Mouse (Mus musculus) myocyte (in vitro differentiated cells): ENCODE results near the gene Atrnl1. TPM values are rescaled to one million over a fixed set of nuclear protein-coding genes. Genes with fewer than 3 reads are reported as not detected.

Experiments
- H3K27me3 ChIP-seq: one replicate; pipeline ENCODE4 v1.6.1; 2011; ENCODE audit not compliant: control insufficient read depth, insufficient read depth, insufficient read length
- H3K36me3 ChIP-seq: one replicate; pipeline ENCODE4 v1.6.1; 2011; ENCODE audit not compliant: control insufficient read depth, insufficient read depth
- H3K4me2 ChIP-seq: one replicate; pipeline ENCODE4 v1.6.1; 2011; ENCODE audit warnings: low read depth, control low read depth
- H3K4me3 ChIP-seq: one replicate; pipeline ENCODE4 v1.5.1; 2011; ENCODE audit warnings: mild to moderate bottlenecking, control low read depth, moderate library complexity
- H3K79me2 ChIP-seq: one replicate; pipeline ENCODE4 v1.6.1; 2011; ENCODE audit not compliant: control insufficient read depth, insufficient read depth
- H3ac ChIP-seq: one replicate; pipeline ENCODE4 v1.6.1; 2011; ENCODE audit not compliant: control insufficient read depth, insufficient read length
- CEBPB ChIP-seq: IDR thresholded peaks from 2 replicates; pipeline ENCODE4 v1.6.1; 2011; ENCODE audit warnings: mild to moderate bottlenecking, moderate library complexity; ENCODE audit not compliant: poor library complexity, insufficient read depth, severe bottlenecking
- E2F4 ChIP-seq: IDR thresholded peaks from one replicate; pipeline ENCODE4 v1.6.1; 2011; ENCODE audit warnings: mild to moderate bottlenecking, control low read depth, moderate library complexity; ENCODE audit not compliant: insufficient read depth
- MAX ChIP-seq: IDR thresholded peaks from one replicate; pipeline ENCODE4 v1.6.1; 2011; ENCODE audit warnings: low read depth, mild to moderate bottlenecking, control low read depth
- MYOD1 ChIP-seq, 3 experiments: IDR thresholded peaks; one replicate each; pipeline ENCODE4 v1.6.1; 2011; ENCODE audit warnings: control low read depth in 2 of 3, low read depth in 2 of 3, mild to moderate bottlenecking in 2 of 3, moderate library complexity in 1 of 3; ENCODE audit not compliant: insufficient read length in 2 of 3, control insufficient read depth in 1 of 3
- MYOG ChIP-seq, 3 experiments: IDR thresholded peaks; one replicate each; pipeline ENCODE4 v1.6.1; 2011; ENCODE audit warnings: control low read depth in 2 of 3, low read depth in 2 of 3, mild to moderate bottlenecking in 2 of 3; ENCODE audit not compliant: insufficient read length in 2 of 3, control insufficient read depth in 1 of 3, insufficient read depth in 1 of 3
- POLR2A ChIP-seq: IDR thresholded peaks from one replicate; pipeline ENCODE4 v1.6.1; 2011; ENCODE audit warnings: low read depth, mild to moderate bottlenecking, control low read depth, moderate library complexity; ENCODE audit not compliant: insufficient read length
- POLR2AphosphoS2 ChIP-seq: IDR thresholded peaks from one replicate; pipeline ENCODE4 v1.6.1; 2011; ENCODE audit warnings: low read depth, control low read depth; ENCODE audit not compliant: insufficient read length
- REST ChIP-seq: IDR thresholded peaks from one replicate; pipeline ENCODE4 v1.6.1; 2011; ENCODE audit warnings: mild to moderate bottlenecking, control low read depth, moderate library complexity; ENCODE audit not compliant: insufficient read depth, insufficient read length
- SRF ChIP-seq: IDR thresholded peaks from one replicate; pipeline ENCODE4 v1.6.1; 2011; ENCODE audit warnings: low read depth; ENCODE audit not compliant: control insufficient read depth, insufficient read length
- TCF12 ChIP-seq: IDR thresholded peaks from one replicate; pipeline ENCODE4 v1.6.1; 2011; ENCODE audit warnings: mild to moderate bottlenecking, control low read depth; ENCODE audit not compliant: poor library complexity, insufficient read depth, severe bottlenecking
- TCF3 ChIP-seq: IDR thresholded peaks from one replicate; pipeline ENCODE4 v1.6.1; 2011; ENCODE audit warnings: low read depth, control low read depth; ENCODE audit not compliant: insufficient read length
- USF1 ChIP-seq: IDR thresholded peaks from one replicate; pipeline ENCODE4 v1.6.1; 2011; ENCODE audit warnings: low read depth, mild to moderate bottlenecking, control low read depth, moderate library complexity
- polyA plus RNA-seq: library from polyadenylated mRNA; unstranded; fragments of >200 nt; fragmentation: generic; extraction: Trizol; gene quantifications from one replicate; pipeline ENCODE4 v1.2.1, GENCODE M21; 2012; ENCODE audit warnings: missing spikeins

Gene Atrnl1
- polyA plus RNA-seq, 1 experiment = 5.4 TPM

- TF ChIP-seq TCF12 = no peak
- no peak for TF ChIP-seq USF1
- TF ChIP-seq CEBPB = no peak
- no peak for TF ChIP-seq SRF
- no peak for TF ChIP-seq MAX
- TF ChIP-seq MYOG (IDR thresholded peaks at IDR 0.05; ENCODE audit: control insufficient read depth in 1 of 3, insufficient read depth in 1 of 3, insufficient read length in 2 of 3, low read depth in 2 of 3) = no peak
- no peaks in the 10 kb centered on the region for H3K36me3 ChIP-seq
- H3K79me2 ChIP-seq = no peaks in the 10 kb centered on the region
- H3K27me3 ChIP-seq = no peaks in the 10 kb centered on the region
- H3ac ChIP-seq = no peak overlapping the region
- no peak overlapping the region for H3K4me3 ChIP-seq
- H3K4me2 ChIP-seq = no peak overlapping the region
Measured at GRCm38 (mm10) chr19:57939166-57939565, 328.3 kb downstream of the Atrnl1 start.

- TF ChIP-seq E2F4 (no peak), MYOD1 (IDR thresholded peaks at IDR 0.05; ENCODE audit: control insufficient read depth in 1 of 3, insufficient read length in 2 of 3, low read depth in 2 of 3) (no peak), MYOG (IDR thresholded peaks at IDR 0.05; ENCODE audit: control insufficient read depth in 1 of 3, insufficient read depth in 1 of 3, insufficient read length in 2 of 3, low read depth in 2 of 3) (no peak), POLR2A (no peak), CEBPB (no peak), SRF (no peak), POLR2AphosphoS2 (no peak), REST (no peak)
- H3K36me3 ChIP-seq = no peaks in the 10 kb centered on the region
- no peak overlapping the region for H3K4me3 ChIP-seq
- H3K27me3 ChIP-seq = no peaks in the 10 kb centered on the region
- H3ac ChIP-seq = no peak overlapping the region
- H3K79me2 ChIP-seq = no peaks in the 10 kb centered on the region
- no peak overlapping the region for H3K4me2 ChIP-seq
Measured at GRCm38 (mm10) chr19:57941529-57941928, 330.7 kb downstream of the Atrnl1 start.

DNA sequence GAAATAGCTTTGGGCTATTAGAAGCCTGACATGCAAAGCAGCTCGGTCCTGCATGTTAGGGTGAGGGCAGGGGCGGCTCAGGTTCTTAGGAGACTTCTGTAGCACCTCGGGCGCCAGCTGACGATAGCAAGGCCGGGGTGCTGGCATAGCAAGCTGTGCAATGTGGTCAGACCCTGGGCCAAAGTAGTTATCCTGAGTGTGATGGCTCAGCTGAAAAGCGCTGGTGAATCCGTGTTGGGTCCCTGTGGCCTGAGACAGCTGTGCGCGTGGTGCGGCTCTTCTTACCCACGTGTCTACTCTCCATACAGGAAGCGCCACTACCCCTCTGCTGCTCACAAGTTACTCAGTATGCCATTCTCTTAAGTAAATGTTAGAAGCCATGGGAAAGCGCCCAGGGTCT, 331.4 kb downstream of the Atrnl1 start:
- H3K36me3 ChIP-seq = no peaks in the 10 kb centered on the region
- H3K4me2 ChIP-seq = no peak overlapping the region
- no peak overlapping the region for H3K4me3 ChIP-seq
- H3ac ChIP-seq = no peak overlapping the region
- H3K79me2 ChIP-seq = no peaks in the 10 kb centered on the region
- TF ChIP-seq CEBPB = no peak
- no peak for TF ChIP-seq USF1
- no peak for TF ChIP-seq MYOG (IDR thresholded peaks at IDR 0.05; ENCODE audit: control insufficient read depth in 1 of 3, insufficient read depth in 1 of 3, insufficient read length in 2 of 3, low read depth in 2 of 3)
- no peak for TF ChIP-seq TCF12
- no peak for TF ChIP-seq E2F4
- TF ChIP-seq POLR2A = no peak
- TF ChIP-seq MAX = no peak
- no peak for TF ChIP-seq SRF
- no peak for TF ChIP-seq TCF3
- no peak for TF ChIP-seq REST
- TF ChIP-seq MYOD1 (IDR thresholded peaks at IDR 0.05; ENCODE audit: control insufficient read depth in 1 of 3, insufficient read length in 2 of 3, low read depth in 2 of 3) = no peak
- no peak for TF ChIP-seq POLR2AphosphoS2
- H3K27me3 ChIP-seq = no peaks in the 10 kb centered on the region

GRCm38 (mm10) chr19:57943308-57943707, 332.5 kb downstream of the Atrnl1 start:
- no peak overlapping the region for H3K4me2 ChIP-seq
- no peaks in the 10 kb centered on the region for H3K27me3 ChIP-seq
- H3K36me3 ChIP-seq = no peaks in the 10 kb centered on the region
- no peak overlapping the region for H3K4me3 ChIP-seq
- TF ChIP-seq REST (no peak), CEBPB (no peak), MYOD1 (IDR thresholded peaks at IDR 0.05; ENCODE audit: control insufficient read depth in 1 of 3, insufficient read length in 2 of 3, low read depth in 2 of 3) (no peak), E2F4 (no peak), POLR2AphosphoS2 (no peak), SRF (no peak), MYOG (IDR thresholded peaks at IDR 0.05; ENCODE audit: control insufficient read depth in 1 of 3, insufficient read depth in 1 of 3, insufficient read length in 2 of 3, low read depth in 2 of 3) (no peak)
- H3K79me2 ChIP-seq = no peaks in the 10 kb centered on the region
- H3ac ChIP-seq = no peak overlapping the region

- Histone ChIP-seq H3K79me2 (no peaks in the 10 kb centered on the region), H3ac (no peak overlapping the region), H3K4me2 (no peak overlapping the region), H3K27me3 (no peaks in the 10 kb centered on the region), H3K36me3 (no peaks in the 10 kb centered on the region), H3K4me3 (no peak overlapping the region)
- no peak for TF ChIP-seq CEBPB
- TF ChIP-seq TCF3 = no peak
- no peak for TF ChIP-seq REST
- no peak for TF ChIP-seq MYOG (IDR thresholded peaks at IDR 0.05; ENCODE audit: control insufficient read depth in 1 of 3, insufficient read depth in 1 of 3, insufficient read length in 2 of 3, low read depth in 2 of 3)
- TF ChIP-seq MYOD1 (IDR thresholded peaks at IDR 0.05; ENCODE audit: control insufficient read depth in 1 of 3, insufficient read length in 2 of 3, low read depth in 2 of 3) = no peak
- no peak for TF ChIP-seq POLR2A
- no peak for TF ChIP-seq TCF12
- TF ChIP-seq USF1 = no peak
- TF ChIP-seq SRF = no peak
Measured at GRCm38 (mm10) chr19:57944680-57945079, 333.8 kb downstream of the Atrnl1 start.
